Comparison of ENCODE assay signal across 8 mouse cellular contexts in the genomic region with DNA sequence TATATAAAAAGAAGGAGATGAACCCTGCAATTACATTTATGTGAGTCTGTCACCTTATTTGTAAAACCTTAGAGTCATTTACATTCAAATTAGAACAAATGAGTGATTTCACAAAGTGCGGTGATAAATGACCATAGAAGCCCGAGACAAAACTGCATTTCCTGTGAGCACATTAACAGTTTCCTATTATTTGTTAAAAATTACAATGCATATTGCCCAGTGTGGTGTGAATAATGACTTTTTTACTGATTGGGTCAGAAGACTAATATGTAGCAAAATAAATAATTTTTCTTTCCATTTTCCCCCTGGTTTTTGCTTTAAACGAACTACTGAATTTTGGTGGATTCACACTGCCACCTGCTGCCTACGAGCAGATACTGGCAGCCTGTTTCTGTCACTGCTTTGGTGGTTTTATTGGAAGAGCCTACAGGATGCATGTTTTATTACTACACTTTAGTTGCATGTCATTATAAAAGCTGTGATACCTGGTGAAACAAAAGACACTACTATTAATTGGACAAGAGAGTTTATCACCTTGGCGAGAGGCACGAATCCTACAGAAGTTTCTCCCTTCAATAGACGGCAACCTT.
DNase-seq lines count a peak whose midpoint lies in the region; ATAC-seq lines count a peak whose summit lies in the region.

No protein-coding gene starts in this region.

- WGBS in limb, embryonic 11.5 days = 74% methylated on average over 7 of the region's 7 CpGs
- WGBS in limb, embryonic 10.5 days = 73% methylated on average over 7 of the region's 7 CpGs
- WGBS in embryonic facial prominence, embryonic 14.5 days = 71% methylated on average over 7 of the region's 7 CpGs

- no peak for ATAC-seq in limb, embryonic 11.5 days (ENCODE audit: insufficient number of reproducible peaks, low FRiP score, low TSS enrichment, low read depth)
- no peak for ATAC-seq in embryonic facial prominence, embryonic 14.5 days (ENCODE audit: low read depth)

- no peak overlapping the region for H3K4me2 ChIP-seq in limb, embryonic 11.5 days (ENCODE audit: low read depth, severe bottlenecking)
- no peak overlapping the region for H3K4me2 ChIP-seq in embryonic facial prominence, embryonic 14.5 days (ENCODE audit: low read depth, low read length)

- H3K4me3 ChIP-seq in limb, embryonic 11.5 days (ENCODE audit: low read depth, low read length) = no peak overlapping the region
- no peak overlapping the region for H3K4me3 ChIP-seq in limb, embryonic 10.5 days
- no peak overlapping the region for H3K4me3 ChIP-seq in embryonic facial prominence, embryonic 14.5 days (ENCODE audit: low read depth, low read length)

- H3K4me1 ChIP-seq in limb, embryonic 11.5 days (ENCODE audit: control insufficient read depth, insufficient read depth, low read length) = no peaks in the 10 kb centered on the region
- peaks cover 7% of the 10 kb centered on the region; the same call in 1 of the 2 replicates for H3K4me1 ChIP-seq in limb, embryonic 10.5 days
- H3K4me1 ChIP-seq in embryonic facial prominence, embryonic 14.5 days (ENCODE audit: control insufficient read depth, insufficient read depth, low read length) = no peaks in the 10 kb centered on the region

- H3K9ac ChIP-seq in limb, embryonic 11.5 days (ENCODE audit: low read length) = no peak overlapping the region
- no peak overlapping the region for H3K9ac ChIP-seq in embryonic facial prominence, embryonic 14.5 days (ENCODE audit: low read depth, low read length)

- no peaks in the 10 kb centered on the region for H3K9me3 ChIP-seq in limb, embryonic 11.5 days (ENCODE audit: control insufficient read depth, low read length)
- no peaks in the 10 kb centered on the region for H3K9me3 ChIP-seq in limb, embryonic 10.5 days (replicated peaks)
- H3K9me3 ChIP-seq in embryonic facial prominence, embryonic 14.5 days (ENCODE audit: control insufficient read depth, low read length) = no peaks in the 10 kb centered on the region

- intact Hi-C loops in left cerebral cortex, postnatal 25 days (cut with DNase I) = no loop called here

- no peaks in the 10 kb centered on the region for H3K27me3 ChIP-seq in limb, embryonic 11.5 days (ENCODE audit: control insufficient read depth, insufficient read depth, low read length)
- no peaks in the 10 kb centered on the region for H3K27me3 ChIP-seq in limb, embryonic 10.5 days (ENCODE audit: low read depth, poor library complexity, severe bottlenecking)
- H3K27me3 ChIP-seq in embryonic facial prominence, embryonic 14.5 days (replicated peaks; ENCODE audit: control insufficient read depth, insufficient read depth, low read length) = no peaks in the 10 kb centered on the region

- H3K27ac ChIP-seq in limb, embryonic 11.5 days (replicated peaks; ENCODE audit: low read depth, low read length) = no peak overlapping the region
- H3K27ac ChIP-seq in limb, embryonic 10.5 days = no peak overlapping the region
- no peak overlapping the region for H3K27ac ChIP-seq in embryonic facial prominence, embryonic 14.5 days (replicated peaks; ENCODE audit: low read depth, low read length)

- H3K36me3 ChIP-seq in limb, embryonic 11.5 days (ENCODE audit: control insufficient read depth, insufficient read depth, low read length) = no peaks in the 10 kb centered on the region
- no peaks in the 10 kb centered on the region for H3K36me3 ChIP-seq in limb, embryonic 10.5 days
- no peaks in the 10 kb centered on the region for H3K36me3 ChIP-seq in embryonic facial prominence, embryonic 14.5 days (ENCODE audit: control insufficient read depth, insufficient read depth, low read length)

- peak; percentile 36 for DNase-seq in limb, embryonic 11.5 days (ENCODE audit: low spot score)
- DNase-seq in limb, embryonic 10.5 days (ENCODE audit: low spot score) = no peak
- peak; percentile 15 for DNase-seq in adrenal gland, postnatal 25 days
- peak; percentile 48 for DNase-seq in embryonic facial prominence, embryonic 14.5 days (ENCODE audit: low spot score)
- peak; percentile 35 to 56 for DNase-seq in left cerebral cortex, postnatal 25 days (ENCODE audit: low spot score in 2 of 2)
- DNase-seq in urinary bladder, adult 18-20 months (ENCODE audit: low spot score in 2 of 2) = no peak
- no peak for DNase-seq in testis, postnatal 14 days (ENCODE audit: low spot score)
- DNase-seq in thymus, postnatal 10 days (ENCODE audit: low spot score in 2 of 2) = no peak

Comparison
In these comparisons a context has a peak if more than half of its experiments do, and no peak if none do; other contexts are left out.
1. DNase-seq: peak in limb, embryonic 11.5 days (single experiment), adrenal gland, postnatal 25 days (single experiment), embryonic facial prominence, embryonic 14.5 days (single experiment) and left cerebral cortex, postnatal 25 days (2 of 2); none in limb, embryonic 10.5 days (single experiment), urinary bladder, adult 18-20 months (0 of 2), testis, postnatal 14 days (single experiment) and thymus, postnatal 10 days (0 of 2).